Mouse (Mus musculus): Measurements from ENCODE around the gene Tnmd. TPM values are rescaled to one million over a fixed set of nuclear protein-coding genes. Genes with fewer than 3 reads are reported as not detected.
A peak's percentile ranks its signal among the peaks of the same experiment; 100 is the strongest.

Gene Tnmd
- polyA plus RNA-seq (2016; fragmentation: Nextera tagmentation; extraction: Ambion mirVana): 1.8 and 2.0 TPM in 2 replicates

DNA sequence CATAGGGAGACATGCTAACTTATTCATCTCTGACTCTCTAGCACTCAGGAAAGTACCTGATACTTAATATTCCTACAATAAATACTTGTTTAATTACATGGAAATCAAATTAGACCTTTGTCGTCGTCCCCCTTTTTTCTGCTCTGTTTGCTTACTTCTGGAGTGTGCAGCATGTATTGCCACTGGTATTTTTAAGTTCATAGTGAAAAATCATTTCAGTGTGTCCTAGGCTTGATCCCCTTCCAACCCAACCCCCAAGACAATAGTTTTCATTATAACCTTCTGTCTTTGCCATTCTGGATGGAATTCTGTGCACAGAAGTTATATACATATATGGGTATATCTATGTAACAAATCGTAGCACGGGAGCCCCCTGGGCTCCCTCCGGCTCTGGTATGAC lies at the start of gene Tnmd:
Gene Tnmd, plus strand, starts transcription at position 301 of the 400 bp plus-strand sequence.
- Histone ChIP-seq H3K27me3 (peaks cover 4% of the 10 kb centered on the region), H3K36me3 (no peaks in the 10 kb centered on the region), H3K4me3 (replicated peaks) (no peak within 1 kb of the TSS), H3K9ac (replicated peaks) (no peak within 1 kb of the TSS), H3K27ac (no peak within 1 kb of the TSS), H3K4me1 (replicated peaks) (0 out of 2 replicates have a peak, but pooled peaks cover 2% of the 10 kb centered on the region), H3K4me2 (no peak within 1 kb of the TSS), H3K9me3 (no peaks in the 10 kb centered on the region)
- no peak for ATAC-seq (ENCODE audit: insufficient number of reproducible peaks, insufficient read depth, low FRiP score, low TSS enrichment, low read depth)
- 75% methylated on average over 5 of the region's 5 CpGs for WGBS

DNA sequence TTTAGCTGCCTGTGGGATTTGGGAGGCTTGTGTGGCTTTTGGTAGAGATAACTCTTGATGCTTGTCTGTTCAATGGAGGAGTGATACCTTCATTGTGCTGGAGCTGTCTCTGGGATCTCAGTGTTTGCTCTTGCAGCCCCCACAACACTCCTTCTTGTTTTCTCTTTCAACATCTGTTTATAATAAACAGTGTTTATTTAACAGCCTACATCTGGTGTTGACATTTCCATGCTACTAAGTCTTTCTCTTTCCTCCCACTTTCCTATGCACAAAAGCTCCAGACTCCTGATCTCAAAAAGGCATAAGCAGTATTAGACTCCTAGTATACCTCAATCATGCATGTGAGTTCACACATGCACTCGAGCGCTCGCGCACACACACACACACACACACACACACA lies 2.9 kb downstream of the Tnmd start:
- no peak overlapping the region for H3K4me3 ChIP-seq (replicated peaks)
- H3K9me3 ChIP-seq: no peaks in the 10 kb centered on the region
- 67% methylated on average over 4 of the region's 4 CpGs for WGBS
- H3K27me3 ChIP-seq: peaks cover 29% of the 10 kb centered on the region
- H3K36me3 ChIP-seq: no peaks in the 10 kb centered on the region
- H3K27ac ChIP-seq: peak overlapping the region; percentile 45; the same call in 1 of the 2 replicates
- H3K4me1 ChIP-seq (replicated peaks): 0 out of 2 replicates have a peak, but pooled peaks cover 2% of the 10 kb centered on the region
- no peak overlapping the region for H3K4me2 ChIP-seq
- no peak overlapping the region for H3K9ac ChIP-seq (replicated peaks)
- ATAC-seq (ENCODE audit: insufficient number of reproducible peaks, insufficient read depth, low FRiP score, low TSS enrichment, low read depth): no peak

GRCm38 (mm10) chrX:133869743-133870142 lies 19.0 kb downstream of the Tnmd start:
- no peaks in the 10 kb centered on the region for H3K4me1 ChIP-seq (replicated peaks)
- H3K9ac ChIP-seq (replicated peaks): no peak overlapping the region
- H3K27me3 ChIP-seq: peaks cover 6% of the 10 kb centered on the region
- H3K4me2 ChIP-seq: no peak overlapping the region
- no peaks in the 10 kb centered on the region for H3K36me3 ChIP-seq
- 93% methylated on average over 6 of the region's 6 CpGs for WGBS
- no peaks in the 10 kb centered on the region for H3K9me3 ChIP-seq
- H3K4me3 ChIP-seq (replicated peaks): no peak overlapping the region
- no peak for ATAC-seq (ENCODE audit: insufficient number of reproducible peaks, insufficient read depth, low FRiP score, low TSS enrichment, low read depth)
- no peak overlapping the region for H3K27ac ChIP-seq

GRCm38 (mm10) chrX:133887308-133887707 lies 36.5 kb downstream of the Tnmd start:
- H3K9ac ChIP-seq (replicated peaks): no peak overlapping the region
- H3K9me3 ChIP-seq: no peaks in the 10 kb centered on the region
- H3K4me3 ChIP-seq (replicated peaks): no peak overlapping the region
- H3K36me3 ChIP-seq: peaks cover 13% of the 10 kb centered on the region; the same call in 1 of the 2 replicates
- H3K4me1 ChIP-seq (replicated peaks): no peaks in the 10 kb centered on the region
- no peak overlapping the region for H3K27ac ChIP-seq
- H3K4me2 ChIP-seq: no peak overlapping the region
- H3K27me3 ChIP-seq: no peaks in the 10 kb centered on the region
- WGBS: 91% methylated on average over 3 of the region's 3 CpGs
- no peak for ATAC-seq (ENCODE audit: insufficient number of reproducible peaks, insufficient read depth, low FRiP score, low TSS enrichment, low read depth)

GRCm38 (mm10) chrX:133888111-133888510 lies 37.3 kb downstream of the Tnmd start:
- Histone ChIP-seq H3K4me2 (no peak overlapping the region), H3K9me3 (no peaks in the 10 kb centered on the region), H3K36me3 (peaks cover 17% of the 10 kb centered on the region; the same call in 1 of the 2 replicates), H3K27ac (no peak overlapping the region), H3K27me3 (no peaks in the 10 kb centered on the region), H3K4me1 (replicated peaks) (no peaks in the 10 kb centered on the region), H3K9ac (replicated peaks) (no peak overlapping the region), H3K4me3 (replicated peaks) (no peak overlapping the region)
- no peak for ATAC-seq (ENCODE audit: insufficient number of reproducible peaks, insufficient read depth, low FRiP score, low TSS enrichment, low read depth)
- WGBS: 93% methylated on average over 5 of the region's 5 CpGs

DNA sequence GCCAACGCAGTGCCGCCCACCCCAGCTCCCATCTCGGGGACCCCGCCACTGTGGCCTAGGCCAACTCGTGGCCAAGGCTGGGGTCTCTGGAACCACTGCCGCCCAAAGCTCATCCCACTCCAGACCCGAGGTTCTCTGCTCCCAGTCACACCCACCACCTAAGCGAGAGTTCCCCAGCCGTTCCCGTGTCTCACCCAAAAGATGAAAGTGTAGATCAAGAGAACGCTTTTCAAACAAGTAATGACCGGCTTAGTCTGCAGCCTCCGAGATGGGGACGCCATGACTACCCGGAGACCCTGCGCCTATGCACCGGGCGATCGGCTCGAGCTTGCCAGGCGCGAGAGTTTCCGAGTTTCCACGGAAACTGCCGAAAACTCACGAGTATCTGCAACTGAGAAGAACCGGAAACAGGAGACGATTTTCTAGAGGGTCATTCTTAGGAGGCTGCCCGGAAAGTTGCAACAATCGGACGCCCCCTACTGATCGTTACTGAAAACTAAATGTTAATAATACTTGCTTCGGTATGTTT lies 47.3 kb downstream of the Tnmd start, which contains the start of gene Tspan6:
Gene Tspan6, minus strand, starts transcription at position 416 of the 529 bp plus-strand sequence.
- Histone ChIP-seq H3K4me2 (peak within 1 kb of the TSS; percentile 54), H3K36me3 (peaks cover 20% of the 10 kb centered on the region; the same call in 1 of the 2 replicates), H3K4me3 (replicated peaks) (peak within 1 kb of the TSS; percentile 54), H3K4me1 (replicated peaks) (no peaks in the 10 kb centered on the region), H3K27me3 (no peaks in the 10 kb centered on the region), H3K9ac (replicated peaks) (peak within 1 kb of the TSS; percentile 71), H3K27ac (peak within 1 kb of the TSS; percentile 67; the same call in 1 of the 2 replicates), H3K9me3 (no peaks in the 10 kb centered on the region)
- 17% methylated on average over 32 of the region's 33 CpGs for WGBS
- ATAC-seq (ENCODE audit: insufficient number of reproducible peaks, insufficient read depth, low FRiP score, low TSS enrichment, low read depth): peak; percentile 90

DNA sequence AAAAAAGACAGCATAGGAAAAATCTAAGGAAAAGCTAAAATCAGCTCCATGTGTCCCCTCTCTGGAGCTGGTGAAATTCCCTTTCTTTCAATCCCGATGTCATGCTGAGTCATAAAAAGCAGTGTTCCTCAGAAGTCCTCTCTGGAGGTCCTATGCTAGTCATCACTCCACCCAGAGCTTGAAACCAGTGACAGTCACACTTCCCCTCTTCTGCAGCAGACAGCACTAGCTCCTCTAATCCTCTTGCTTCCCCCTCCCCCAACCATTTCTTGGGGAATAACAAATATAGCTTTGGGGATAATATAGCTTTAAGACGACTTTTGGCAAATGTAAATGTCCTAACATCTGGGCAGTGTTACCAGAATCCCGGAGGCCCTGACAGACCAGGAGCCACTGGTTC lies 57.5 kb downstream of the Tnmd start, which contains the start of gene Srpx2:
Gene Srpx2, plus strand, starts transcription at position 166 of the 400 bp plus-strand sequence.
- Histone ChIP-seq H3K4me1 (replicated peaks) (no peaks in the 10 kb centered on the region), H3K27ac (no peak within 1 kb of the TSS), H3K4me2 (no peak within 1 kb of the TSS), H3K27me3 (peaks cover 13% of the 10 kb centered on the region; the same call in 1 of the 2 replicates), H3K36me3 (no peaks in the 10 kb centered on the region), H3K4me3 (replicated peaks) (no peak within 1 kb of the TSS), H3K9me3 (no peaks in the 10 kb centered on the region), H3K9ac (replicated peaks) (no peak within 1 kb of the TSS)
- 24% methylated on average over 3 of the region's 3 CpGs for WGBS
- ATAC-seq (ENCODE audit: insufficient number of reproducible peaks, insufficient read depth, low FRiP score, low TSS enrichment, low read depth): no peak

DNA sequence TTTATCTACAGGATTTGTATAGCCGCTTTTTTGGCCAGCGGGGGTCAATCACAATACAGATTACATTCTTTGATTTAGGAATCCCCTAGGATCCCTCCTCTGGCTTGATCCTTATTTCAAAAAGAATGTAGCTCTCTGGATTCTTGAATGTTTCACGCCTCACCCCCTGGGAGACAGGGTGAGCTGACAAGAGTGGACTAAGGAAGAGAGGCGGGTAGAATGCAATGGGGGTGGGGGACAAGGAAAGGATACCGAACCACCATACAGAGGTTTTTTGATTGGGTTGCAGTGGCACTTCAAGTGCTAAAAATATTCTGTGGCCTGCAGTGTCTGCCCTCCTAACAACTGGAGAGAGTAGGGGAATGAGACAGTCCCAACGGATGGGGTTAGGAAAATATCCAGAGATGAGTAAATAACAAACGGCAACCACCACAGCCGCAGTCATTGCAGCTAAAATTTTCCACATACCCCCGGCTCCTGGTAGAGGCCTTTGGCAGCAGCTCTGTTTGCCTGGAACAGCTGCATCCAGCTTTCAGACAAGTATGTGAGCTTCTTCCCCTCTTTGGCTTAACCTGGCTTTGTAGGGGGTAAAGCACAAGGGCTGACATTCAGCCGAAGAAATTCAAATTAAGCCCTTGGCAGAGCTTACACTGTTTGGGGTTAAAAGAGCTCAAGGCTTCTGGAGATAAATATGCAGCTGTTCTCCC lies 60.8 kb downstream of the Tnmd start:
- H3K27me3 ChIP-seq: peaks cover 31% of the 10 kb centered on the region
- H3K27ac ChIP-seq: no peak overlapping the region
- H3K9ac ChIP-seq (replicated peaks): no peak overlapping the region
- no peak overlapping the region for H3K4me3 ChIP-seq (replicated peaks)
- 58% methylated on average over 10 of the region's 10 CpGs for WGBS
- H3K4me1 ChIP-seq (replicated peaks): no peaks in the 10 kb centered on the region
- H3K4me2 ChIP-seq: no peak overlapping the region
- no peaks in the 10 kb centered on the region for H3K9me3 ChIP-seq
- no peak for ATAC-seq (ENCODE audit: insufficient number of reproducible peaks, insufficient read depth, low FRiP score, low TSS enrichment, low read depth)
- no peaks in the 10 kb centered on the region for H3K36me3 ChIP-seq

GRCm38 (mm10) chrX:133913006-133913405 lies 62.2 kb downstream of the Tnmd start:
- no peaks in the 10 kb centered on the region for H3K4me1 ChIP-seq (replicated peaks)
- no peaks in the 10 kb centered on the region for H3K9me3 ChIP-seq
- WGBS: 83% methylated on average over 3 of the region's 3 CpGs
- ATAC-seq (ENCODE audit: insufficient number of reproducible peaks, insufficient read depth, low FRiP score, low TSS enrichment, low read depth): no peak
- H3K4me2 ChIP-seq: no peak overlapping the region
- no peak overlapping the region for H3K27ac ChIP-seq
- no peak overlapping the region for H3K4me3 ChIP-seq (replicated peaks)
- peaks cover 30% of the 10 kb centered on the region for H3K27me3 ChIP-seq
- no peak overlapping the region for H3K9ac ChIP-seq (replicated peaks)
- no peaks in the 10 kb centered on the region for H3K36me3 ChIP-seq

- no peaks in the 10 kb centered on the region for H3K36me3 ChIP-seq
- H3K9me3 ChIP-seq: no peaks in the 10 kb centered on the region
- H3K9ac ChIP-seq (replicated peaks): no peak overlapping the region
- no peak overlapping the region for H3K4me3 ChIP-seq (replicated peaks)
- no peaks in the 10 kb centered on the region for H3K4me1 ChIP-seq (replicated peaks)
- H3K27ac ChIP-seq: no peak overlapping the region
- 31% methylated on average over 7 of the region's 7 CpGs for WGBS
- H3K27me3 ChIP-seq: peaks cover 34% of the 10 kb centered on the region
- no peak for ATAC-seq (ENCODE audit: insufficient number of reproducible peaks, insufficient read depth, low FRiP score, low TSS enrichment, low read depth)
- no peak overlapping the region for H3K4me2 ChIP-seq
Measured at GRCm38 (mm10) chrX:133914219-133914618, 63.4 kb downstream of the Tnmd start.
